Mouse (Mus musculus) Patski (cell line): Measurements from ENCODE around the gene Krtdap. TPM values are rescaled to one million over a fixed set of nuclear protein-coding genes. Genes with fewer than 3 reads are reported as not detected.
"Not testable (repeated sequence)": the region's sequence is repeated elsewhere in the genome, so short reads cannot be mapped to it uniquely, and the experiment has no call there.

Experiments used
- ATAC-seq: fragments of 100-300 bp; one replicate; pipeline ENCODE4 v1.8.0; 2021
- CTCF ChIA-PET: fragments of 350-600 bp; sonication (Branson Sonifier 250); formaldehyde crosslinking; loops from one replicate; lab custom pipeline; 2022; ENCODE audit warnings: inconsistent platforms; lab: Charles Lee
- POLR2A ChIA-PET: fragments of 350-600 bp; sonication (Branson Sonifier 250); formaldehyde crosslinking; loops from one replicate; lab custom pipeline; 2022; ENCODE audit warnings: antibody characterized with exemption, inconsistent platforms; lab: Charles Lee
- DNase-seq: peaks from one replicate; pipeline ENCODE4 v3.0.0-alpha.2; 2011; ENCODE audit warnings: low read depth, low spot score
- H3K27me3 ChIP-seq: fragments of 371-371 bp; one replicate; pipeline ENCODE4 v1.5.1; 2021
- CTCF ChIP-seq: fragments of 100-300 bp; IDR thresholded peaks from one replicate; pipeline ENCODE4 v1.5.1; 2021
- in situ Hi-C: fragments of 300-500 bp; cut with MboI; formaldehyde crosslinking; loops from 3 replicates; pipeline ENCODE4 v1.11.1; 2018; ENCODE audit warnings: low pct_unique_long_range_greater_than_20kb, mixed read lengths
- polyA plus RNA-seq: library from polyadenylated mRNA; unstranded; gene quantifications from one replicate; pipeline ENCODE4 v1.2.3, GENCODE M21; 2021

The Krtdap gene
- polyA plus RNA-seq, 1 experiment from 2014 or later = not detected

DNA sequence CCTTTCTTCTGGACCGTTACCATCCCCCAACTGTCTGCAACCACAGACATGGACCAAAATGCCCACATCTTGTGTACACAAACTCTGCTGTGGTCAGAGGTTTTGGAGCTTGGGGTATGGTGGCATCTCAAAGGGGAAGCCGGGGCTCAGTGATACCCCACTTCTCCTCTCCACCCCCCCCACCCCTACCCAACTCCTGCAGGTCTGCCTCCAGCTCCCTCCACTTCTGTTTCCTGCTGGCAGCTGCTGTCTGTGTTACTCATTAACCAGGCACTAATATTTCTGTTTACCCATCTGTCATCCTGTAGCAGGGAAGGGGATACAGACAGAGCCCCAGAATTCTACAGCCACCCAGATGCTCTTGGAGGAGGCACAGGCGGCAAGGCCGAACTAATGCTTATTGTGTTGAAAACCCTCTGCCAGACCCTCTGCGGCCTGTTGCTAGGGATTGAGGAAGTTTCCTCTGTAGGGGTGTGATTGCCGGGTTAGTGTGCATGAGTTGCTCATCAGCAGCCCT lies 24.7 kb downstream of the Krtdap start:
- DNase-seq = no peak
- ChIA-PET CTCF (interaction anchor here (0.9 kb wide), 1 partner anchor 14 kb away, joined by 3 read pairs; no protein-coding TSS in a partner anchor), POLR2A (interaction anchor here (0.5 kb wide), 1 partner anchor 344 kb away, joined by 3 read pairs; no protein-coding TSS in a partner anchor)
- TF ChIP-seq CTCF = no peak
- no peak for ATAC-seq
- in situ Hi-C loops = no loop called here
- H3K27me3 ChIP-seq = no peaks in the 10 kb centered on the region

DNA sequence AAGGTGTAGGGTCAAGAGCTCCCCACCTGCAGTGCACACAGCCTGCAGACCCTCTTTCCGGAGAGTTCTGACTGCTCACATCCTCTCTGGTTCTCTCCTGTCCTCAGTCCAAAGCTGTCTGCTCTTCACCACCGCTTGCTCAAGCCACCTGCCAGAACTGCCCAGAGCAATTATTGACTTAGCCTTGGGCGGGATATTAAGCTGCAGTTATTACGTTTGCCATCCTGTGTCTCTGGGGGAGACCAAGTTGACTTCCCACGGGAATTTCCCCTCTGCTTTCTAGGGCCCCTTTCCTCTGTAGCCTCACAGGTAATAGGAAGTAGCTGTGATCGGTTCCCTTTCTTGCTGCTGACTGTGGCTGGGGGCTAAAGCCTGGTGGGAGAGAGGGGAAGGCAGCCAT lies 32.4 kb downstream of the Krtdap start:
- DNase-seq (no peak), ATAC-seq (no peak)
- H3K27me3 ChIP-seq = peaks cover 10% of the 10 kb centered on the region
- in situ Hi-C loops = no loop called here
- POLR2A ChIA-PET = no interaction called here
- TF ChIP-seq CTCF = no peak
- CTCF ChIA-PET = no interaction called here

DNA sequence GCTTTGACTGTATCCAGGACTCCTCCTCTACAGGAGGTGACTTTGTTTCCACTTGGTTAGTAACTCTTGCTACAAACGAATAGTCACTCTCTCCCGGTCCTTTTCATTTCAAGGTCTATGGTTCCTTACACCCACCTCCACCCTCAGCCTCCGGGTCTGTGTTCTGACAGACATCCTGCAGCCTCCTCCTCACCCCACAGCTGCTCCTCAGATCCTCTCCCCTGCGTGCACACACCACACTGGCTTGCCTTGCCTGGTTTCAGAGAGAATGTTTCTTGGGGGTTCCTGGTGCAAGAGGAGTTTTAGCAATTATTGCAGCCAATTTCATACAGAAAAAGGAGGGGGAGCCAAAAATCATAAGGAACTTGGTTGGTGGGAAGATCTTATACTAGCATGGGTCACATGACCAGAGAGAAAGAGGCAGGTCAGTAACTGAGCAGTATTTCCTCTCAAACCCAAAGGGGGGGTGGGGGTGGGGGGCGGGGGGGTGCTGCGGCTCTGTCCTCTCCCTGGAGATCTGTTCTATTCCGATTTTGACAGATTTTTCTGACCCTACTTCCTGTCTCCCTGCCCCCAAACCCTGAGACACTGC lies 33.3 kb downstream of the Krtdap start:
- ATAC-seq (no peak), DNase-seq (no peak)
- peaks cover 10% of the 10 kb centered on the region for H3K27me3 ChIP-seq
- in situ Hi-C loops = no loop called here
- CTCF ChIA-PET = no interaction called here
- POLR2A ChIA-PET = no interaction called here
- TF ChIP-seq CTCF = no peak

DNA sequence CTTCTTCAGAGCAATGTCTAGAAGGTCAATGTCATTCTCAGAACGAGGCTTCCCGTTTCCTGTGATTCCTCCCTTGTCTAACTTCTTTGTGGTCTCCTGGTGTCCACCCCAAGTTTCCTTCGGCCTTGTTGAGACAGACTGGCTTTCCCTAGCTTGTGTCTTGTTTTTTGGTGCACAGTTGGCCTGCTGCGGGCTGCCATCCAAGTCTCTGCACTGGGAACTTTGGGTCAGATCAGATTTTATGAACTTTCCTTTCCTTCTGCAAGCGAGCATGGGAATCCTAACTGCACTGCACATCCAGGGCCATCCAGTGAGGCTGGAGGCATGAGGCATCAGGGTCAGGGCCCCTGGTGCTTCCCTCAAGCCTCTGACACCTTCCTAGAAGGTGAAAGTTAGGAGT lies 33.8 kb downstream of the Krtdap start:
- CTCF ChIA-PET = no interaction called here
- in situ Hi-C loops = no loop called here

DNA sequence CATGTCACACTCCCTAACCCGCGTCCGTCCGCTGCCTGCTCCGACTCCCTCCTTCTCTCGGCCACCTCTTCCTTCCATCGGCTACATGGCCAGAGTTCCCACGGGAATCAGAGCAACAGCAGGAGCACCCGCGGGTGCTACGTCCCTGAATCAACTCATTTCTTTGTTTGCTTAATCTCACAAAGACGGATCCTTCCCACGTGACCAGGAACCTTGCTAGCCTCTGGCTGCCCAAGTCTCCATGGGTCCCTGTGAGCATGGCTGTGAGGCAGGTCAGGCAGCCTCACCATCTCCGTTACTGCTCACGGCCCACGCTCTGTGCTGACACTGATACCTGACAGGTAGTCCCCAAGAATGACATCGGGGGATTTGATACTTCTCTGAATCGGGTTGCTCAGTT lies 36.0 kb downstream of the Krtdap start, which contains the start of gene Ffar2:
TSS of gene Ffar2 (minus strand) at position 101 of the 400 bp plus-strand sequence.
- TF ChIP-seq CTCF = no peak
- H3K27me3 ChIP-seq = peaks cover 10% of the 10 kb centered on the region
- no peak for ATAC-seq
- ChIA-PET CTCF (no interaction called here), POLR2A (no interaction called here)
- DNase-seq = no peak
- in situ Hi-C loops = no loop called here

More for the DNA sequence above, 33.8 kb downstream of the Krtdap start:
- POLR2A ChIA-PET = no interaction called here
- H3K27me3 ChIP-seq = peaks cover 10% of the 10 kb centered on the region
- no peak for TF ChIP-seq CTCF
- ATAC-seq (no peak), DNase-seq (no peak)

DNA sequence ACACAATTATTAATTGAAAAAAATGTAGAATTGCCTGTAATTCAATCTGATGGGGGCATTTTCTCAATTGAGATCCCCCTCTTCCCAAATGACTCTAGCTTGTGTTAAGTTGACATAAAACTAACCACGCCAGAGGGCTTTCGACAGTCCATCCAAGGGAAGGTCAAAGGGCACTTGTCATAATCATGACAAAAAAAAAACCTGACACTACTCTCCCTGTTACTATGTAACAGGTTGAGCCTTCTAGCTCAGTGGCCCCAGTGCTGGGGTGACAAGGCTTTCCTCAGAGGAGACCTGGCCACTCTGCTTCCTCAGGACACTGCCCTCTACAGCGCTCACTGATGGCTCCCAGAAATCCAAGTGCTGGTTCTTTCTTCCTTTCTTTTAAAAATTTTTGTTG lies 36.6 kb downstream of the Krtdap start:
- no peak for TF ChIP-seq CTCF
- ATAC-seq = no peak
- DNase-seq = no peak
- CTCF ChIA-PET = no interaction called here
- in situ Hi-C loops = no loop called here
- POLR2A ChIA-PET = no interaction called here
- H3K27me3 ChIP-seq = peaks cover 8% of the 10 kb centered on the region

DNA sequence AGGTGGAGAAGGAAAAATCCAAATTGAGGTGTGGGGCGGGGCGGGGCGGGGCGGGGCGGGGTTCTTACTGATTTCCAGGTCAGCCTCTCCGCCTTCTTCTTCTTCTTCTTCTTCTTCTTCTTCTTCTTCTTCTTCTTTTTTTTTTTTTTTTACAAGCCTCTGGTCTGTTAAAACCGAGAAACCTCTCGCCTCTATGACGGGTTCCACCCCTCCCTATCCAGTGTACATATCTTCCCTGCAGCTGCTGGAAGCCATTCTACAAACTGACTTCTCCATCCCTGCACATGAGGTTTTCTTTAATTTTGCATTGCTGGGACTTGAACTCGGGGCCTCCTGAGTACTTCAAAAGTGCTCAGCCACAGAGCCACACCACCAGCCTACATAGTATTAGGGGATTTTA lies 39.0 kb downstream of the Krtdap start:
- POLR2A ChIA-PET = no interaction called here
- CTCF ChIA-PET = no interaction called here
- H3K27me3 ChIP-seq = no peaks in the 10 kb centered on the region
- no peak for TF ChIP-seq CTCF
- in situ Hi-C loops = no loop called here
- no peak for ATAC-seq
- DNase-seq = no peak

DNA sequence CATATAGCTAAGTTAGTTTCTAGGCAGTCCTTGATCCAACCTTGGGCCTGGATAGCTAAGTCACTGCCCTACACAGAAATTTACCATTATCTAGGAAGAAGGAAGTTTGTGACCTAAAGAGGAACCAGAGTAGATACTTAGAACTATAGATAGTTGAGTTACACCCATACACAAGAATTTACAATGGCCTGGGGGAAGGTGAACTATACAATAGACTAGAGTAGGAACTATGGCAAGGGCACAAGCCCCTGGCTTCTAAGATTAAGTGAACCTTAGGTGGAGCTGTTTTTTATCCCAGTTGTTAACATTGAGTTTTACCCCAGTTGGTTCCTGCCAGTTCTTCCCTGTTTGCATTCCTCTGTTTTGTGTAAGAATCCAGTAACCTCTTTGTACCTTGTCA lies 41.2 kb downstream of the Krtdap start:
- ATAC-seq, H3K27me3 ChIP-seq, DNase-seq, CTCF ChIA-PET, POLR2A ChIA-PET, in situ Hi-C loops: not testable (repeated sequence)

DNA sequence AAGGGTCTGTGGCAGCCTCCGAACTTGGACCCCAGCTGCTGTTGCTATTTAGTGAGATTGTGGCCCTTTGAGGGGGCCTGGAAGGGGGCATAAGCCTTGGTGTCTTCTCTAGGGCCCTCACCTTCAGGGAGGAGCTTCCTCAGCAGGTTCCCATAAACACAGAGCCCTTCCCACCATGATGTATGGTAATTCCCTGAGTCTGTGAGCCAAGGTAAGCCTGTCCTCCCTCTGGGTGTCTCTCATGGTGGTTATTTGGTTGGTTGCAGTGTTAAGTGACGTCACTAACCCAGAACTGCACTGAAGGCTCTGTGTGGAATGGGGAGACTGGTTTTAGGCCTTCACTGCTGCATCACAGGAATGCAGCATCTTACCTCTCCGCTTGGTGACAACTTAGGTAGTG lies 41.7 kb downstream of the Krtdap start:
- POLR2A ChIA-PET = no interaction called here
- in situ Hi-C loops = no loop called here
- no peak for DNase-seq
- ATAC-seq = no peak
- CTCF ChIA-PET = no interaction called here
- no peak for TF ChIP-seq CTCF
- no peaks in the 10 kb centered on the region for H3K27me3 ChIP-seq

DNA sequence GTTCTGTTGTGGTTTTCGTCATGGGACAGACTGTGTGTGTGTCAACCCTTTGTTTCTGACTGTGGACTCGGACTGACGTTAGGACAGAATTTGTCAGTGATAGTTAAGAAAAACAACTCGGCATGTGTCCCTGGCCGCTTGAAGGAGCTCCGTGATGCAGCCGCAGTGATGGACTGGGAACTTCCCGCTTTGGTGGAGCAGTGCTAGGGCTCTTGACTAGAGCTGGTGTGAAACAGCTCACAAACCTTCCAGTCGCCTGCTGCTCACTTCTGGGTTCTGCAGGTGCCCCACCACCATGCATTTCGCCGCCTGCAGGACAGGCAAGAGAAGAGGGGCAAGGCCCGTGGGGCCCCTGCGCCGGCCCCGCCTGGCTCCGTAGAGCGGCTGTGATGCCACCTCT lies 44.6 kb downstream of the Krtdap start:
- ChIA-PET POLR2A (no interaction called here), CTCF (no interaction called here)
- TF ChIP-seq CTCF = no peak
- DNase-seq (no peak), ATAC-seq (no peak)
- in situ Hi-C loops = no loop called here
- no peaks in the 10 kb centered on the region for H3K27me3 ChIP-seq

DNA sequence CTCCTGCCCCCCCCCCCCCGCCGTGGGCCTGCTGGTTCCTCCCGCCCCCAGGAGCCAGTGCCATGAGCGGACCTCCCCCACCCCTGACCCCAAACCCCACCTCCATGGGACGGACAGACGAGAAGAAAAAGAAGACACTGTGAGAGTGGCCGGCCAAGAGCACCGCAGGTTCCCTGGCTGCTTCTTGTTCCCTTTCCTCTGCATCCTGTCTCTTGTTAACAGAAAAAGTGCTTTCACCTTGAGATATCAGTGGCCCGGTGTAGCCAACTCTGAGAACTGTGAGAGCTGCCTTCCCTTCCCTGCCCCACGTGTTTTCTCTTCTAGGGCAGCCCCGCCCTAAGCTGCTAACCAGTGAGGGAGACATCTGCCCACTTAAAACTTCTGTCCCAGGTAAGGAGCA lies 45.0 kb downstream of the Krtdap start:
- CTCF ChIA-PET, in situ Hi-C loops, DNase-seq, POLR2A ChIA-PET, H3K27me3 ChIP-seq, ATAC-seq: not testable (repeated sequence)
